Mouse (Mus musculus): ENCODE results near the gene Prkci. TPM values are rescaled to one million over a fixed set of nuclear protein-coding genes. Genes with fewer than 3 reads are reported as not detected.

Gene Prkci
- polyA plus RNA-seq, 1 experiment: not detected

- Histone ChIP-seq H3K27ac (ENCODE audit: insufficient read depth, low read depth, low read length) (peak overlapping the region; percentile 48; the same call in 1 of the 2 replicates), H3K4me1 (ENCODE audit: control insufficient read depth, insufficient read depth, low read length) (peaks cover 4% of the 10 kb centered on the region), H3K4me3 (ENCODE audit: insufficient read depth, low read depth, low read length) (no peak overlapping the region)
- no peak for TF ChIP-seq POLR2A (IDR thresholded peaks at IDR 0.05; ENCODE audit: insufficient read depth, low read depth, low read length)
- no peak for TF ChIP-seq CTCF (IDR thresholded peaks at IDR 0.05; ENCODE audit: insufficient read depth, low read depth, low read length)
- 43% methylated on average over 9 of the region's 9 CpGs for WGBS
Observed at GRCm38 (mm10) chr3:30987396-30988318, 7.9 kb upstream of the Prkci start.

GRCm38 (mm10) chr3:30992161-30992560, 3.4 kb upstream of the Prkci start:
- no peak overlapping the region for H3K27ac ChIP-seq (ENCODE audit: insufficient read depth, low read depth, low read length)
- TF ChIP-seq POLR2A (IDR thresholded peaks at IDR 0.05; ENCODE audit: insufficient read depth, low read depth, low read length) (no peak), CTCF (IDR thresholded peaks at IDR 0.05; ENCODE audit: insufficient read depth, low read depth, low read length) (no peak)
- 77% methylated on average over 7 of the region's 7 CpGs for WGBS
- H3K4me3 ChIP-seq (ENCODE audit: insufficient read depth, low read depth, low read length): no peak overlapping the region
- H3K4me1 ChIP-seq (ENCODE audit: control insufficient read depth, insufficient read depth, low read length): peaks cover 4% of the 10 kb centered on the region

- H3K27ac ChIP-seq (ENCODE audit: insufficient read depth, low read depth, low read length): no peak overlapping the region
- H3K4me3 ChIP-seq (ENCODE audit: insufficient read depth, low read depth, low read length): no peak overlapping the region
- peaks cover 1% of the 10 kb centered on the region for H3K4me1 ChIP-seq (ENCODE audit: control insufficient read depth, insufficient read depth, low read length)
- TF ChIP-seq CTCF (IDR thresholded peaks at IDR 0.05; ENCODE audit: insufficient read depth, low read depth, low read length) (no peak), POLR2A (IDR thresholded peaks at IDR 0.05; ENCODE audit: insufficient read depth, low read depth, low read length) (no peak)
Observed at GRCm38 (mm10) chr3:30993066-30993573, 2.4 kb upstream of the Prkci start.

GRCm38 (mm10) chr3:30994859-30995258, 688 bp upstream of the Prkci start:
- whole genome bisulfite sequencing: 14% methylated on average over 6 of the region's 6 CpGs
- Histone ChIP-seq H3K4me1 (ENCODE audit: control insufficient read depth, insufficient read depth, low read length) (peaks cover 4% of the 10 kb centered on the region), H3K27ac (ENCODE audit: insufficient read depth, low read depth, low read length) (no peak overlapping the region), H3K4me3 (ENCODE audit: insufficient read depth, low read depth, low read length) (no peak overlapping the region)
- TF ChIP-seq CTCF (IDR thresholded peaks at IDR 0.05; ENCODE audit: insufficient read depth, low read depth, low read length) (no peak), POLR2A (IDR thresholded peaks at IDR 0.05; ENCODE audit: insufficient read depth, low read depth, low read length) (no peak)

- TF ChIP-seq POLR2A (IDR thresholded peaks at IDR 0.05; ENCODE audit: insufficient read depth, low read depth, low read length): no peak
- TF ChIP-seq CTCF (IDR thresholded peaks at IDR 0.05; ENCODE audit: insufficient read depth, low read depth, low read length): no peak
- WGBS: 1% methylated on average over 49 of the region's 49 CpGs
Observed at GRCm38 (mm10) chr3:30995899-30996687, 546 bp downstream of the Prkci start.

GRCm38 (mm10) chr3:30996688-30997014, 1.1 kb downstream of the Prkci start:
- Histone ChIP-seq H3K27ac (ENCODE audit: insufficient read depth, low read depth, low read length) (no peak overlapping the region), H3K4me1 (ENCODE audit: control insufficient read depth, insufficient read depth, low read length) (peaks cover 7% of the 10 kb centered on the region), H3K4me3 (ENCODE audit: insufficient read depth, low read depth, low read length) (no peak overlapping the region)
- 34% methylated on average over 4 of the region's 4 CpGs for WGBS
- no peak for TF ChIP-seq POLR2A (IDR thresholded peaks at IDR 0.05; ENCODE audit: insufficient read depth, low read depth, low read length)
- TF ChIP-seq CTCF (IDR thresholded peaks at IDR 0.05; ENCODE audit: insufficient read depth, low read depth, low read length): no peak

More at GRCm38 (mm10) chr3:30995899-30996687, 546 bp downstream of the Prkci start:
- H3K27ac ChIP-seq (ENCODE audit: insufficient read depth, low read depth, low read length): peak overlapping the region; percentile 7; the same call in 1 of the 2 replicates
- H3K4me3 ChIP-seq (ENCODE audit: insufficient read depth, low read depth, low read length): peak overlapping the region; percentile 81
- peaks cover 7% of the 10 kb centered on the region for H3K4me1 ChIP-seq (ENCODE audit: control insufficient read depth, insufficient read depth, low read length)

GRCm38 (mm10) chr3:30999401-31000017, 4.0 kb downstream of the Prkci start:
- Histone ChIP-seq H3K4me3 (ENCODE audit: insufficient read depth, low read depth, low read length) (no peak overlapping the region), H3K4me1 (ENCODE audit: control insufficient read depth, insufficient read depth, low read length) (peaks cover 7% of the 10 kb centered on the region), H3K27ac (ENCODE audit: insufficient read depth, low read depth, low read length) (no peak overlapping the region)
- WGBS: 78% methylated on average over 10 of the region's 10 CpGs
- no peak for TF ChIP-seq POLR2A (IDR thresholded peaks at IDR 0.05; ENCODE audit: insufficient read depth, low read depth, low read length)
- no peak for TF ChIP-seq CTCF (IDR thresholded peaks at IDR 0.05; ENCODE audit: insufficient read depth, low read depth, low read length)

- 70% methylated on average over 4 of the region's 4 CpGs for WGBS
Observed at GRCm38 (mm10) chr3:31000018-31000407, 4.5 kb downstream of the Prkci start.

More at GRCm38 (mm10) chr3:31000018-31000407, 4.5 kb downstream of the Prkci start:
- peaks cover 7% of the 10 kb centered on the region for H3K4me1 ChIP-seq (ENCODE audit: control insufficient read depth, insufficient read depth, low read length)
- no peak overlapping the region for H3K4me3 ChIP-seq (ENCODE audit: insufficient read depth, low read depth, low read length)
- TF ChIP-seq POLR2A (IDR thresholded peaks at IDR 0.05; ENCODE audit: insufficient read depth, low read depth, low read length) (no peak), CTCF (IDR thresholded peaks at IDR 0.05; ENCODE audit: insufficient read depth, low read depth, low read length) (no peak)
- H3K27ac ChIP-seq (ENCODE audit: insufficient read depth, low read depth, low read length): no peak overlapping the region

All from olfactory bulb, adult 2 months (tissue).